Mouse (Mus musculus): Measurements from ENCODE around the gene Lcn10. TPM values are rescaled to one million over a fixed set of nuclear protein-coding genes. Genes with fewer than 3 reads are reported as not detected.
"Not testable (repeated sequence)": the region's sequence is repeated elsewhere in the genome, so short reads cannot be mapped to it uniquely, and the experiment has no call there.

The Lcn10 gene
- polyA plus RNA-seq, 1 experiment = not detected

DNA sequence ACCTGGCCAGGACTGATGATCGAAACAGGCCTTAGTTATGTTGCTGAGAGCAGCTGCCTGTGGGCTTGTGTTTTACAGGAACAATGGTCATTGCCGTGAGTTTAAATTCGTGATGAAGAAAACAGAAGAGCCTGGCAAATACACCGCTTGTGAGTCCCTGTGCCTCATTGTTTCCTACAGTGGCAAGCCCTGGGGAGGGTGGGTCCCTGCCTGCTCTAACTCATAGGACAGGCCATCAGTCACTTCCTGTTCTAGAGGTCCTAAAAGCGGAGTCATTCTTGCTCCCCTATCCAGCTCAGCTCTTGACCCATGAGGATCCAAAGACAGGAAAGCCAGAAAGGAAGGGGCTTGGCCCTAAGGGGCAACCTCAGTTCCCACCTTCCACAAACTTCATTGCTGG, 18.5 kb downstream of the Lcn10 start:
- H3K27me3 ChIP-seq (ENCODE audit: control insufficient read depth) = no peaks in the 10 kb centered on the region; the same call in 1 of the 2 replicates
- no peaks in the 10 kb centered on the region for H3K9me3 ChIP-seq (ENCODE audit: control insufficient read depth, low read length)
- H3K4me3 ChIP-seq (replicated peaks) = no peak overlapping the region
- TF ChIP-seq GATA1 (IDR thresholded peaks at IDR 0.05; ENCODE audit: low read length) = no peak
- TF ChIP-seq TAL1 (IDR thresholded peaks at IDR 0.05; ENCODE audit: low read length) = no peak
- no peaks in the 10 kb centered on the region for H3K4me1 ChIP-seq (ENCODE audit: control insufficient read depth)
- no peaks in the 10 kb centered on the region for H3K36me3 ChIP-seq (ENCODE audit: control insufficient read depth)

DNA sequence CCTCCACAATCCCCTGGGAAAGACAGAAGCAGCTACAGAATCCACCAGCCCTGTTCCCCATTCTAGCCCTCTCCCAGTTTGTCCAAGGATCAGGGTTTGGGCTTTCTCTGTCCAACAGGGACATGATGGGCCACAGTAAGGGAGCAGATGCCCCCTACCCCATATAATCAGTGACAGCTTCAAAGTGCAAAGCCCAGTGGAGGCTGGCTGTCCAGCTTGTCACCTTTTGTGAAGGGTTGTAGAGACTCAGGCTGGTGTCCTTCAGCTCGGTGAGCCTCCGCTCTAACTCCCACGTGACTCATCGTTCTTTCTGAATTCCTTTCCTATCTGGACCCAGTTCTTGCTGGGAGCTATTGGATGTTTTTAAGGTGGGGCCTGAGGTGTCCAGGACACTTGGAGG, 21.2 kb downstream of the Lcn10 start:
- peaks cover 9% of the 10 kb centered on the region for H3K4me1 ChIP-seq (ENCODE audit: control insufficient read depth)
- peaks cover 16% of the 10 kb centered on the region for H3K27me3 ChIP-seq (ENCODE audit: control insufficient read depth)
- H3K36me3 ChIP-seq (ENCODE audit: control insufficient read depth) = no peaks in the 10 kb centered on the region
- H3K9me3 ChIP-seq (ENCODE audit: control insufficient read depth, low read length) = no peaks in the 10 kb centered on the region
- TF ChIP-seq TAL1 (IDR thresholded peaks at IDR 0.05; ENCODE audit: low read length) (no peak), GATA1 (IDR thresholded peaks at IDR 0.05; ENCODE audit: low read length) (no peak)
- no peak overlapping the region for H3K4me3 ChIP-seq (replicated peaks)

DNA sequence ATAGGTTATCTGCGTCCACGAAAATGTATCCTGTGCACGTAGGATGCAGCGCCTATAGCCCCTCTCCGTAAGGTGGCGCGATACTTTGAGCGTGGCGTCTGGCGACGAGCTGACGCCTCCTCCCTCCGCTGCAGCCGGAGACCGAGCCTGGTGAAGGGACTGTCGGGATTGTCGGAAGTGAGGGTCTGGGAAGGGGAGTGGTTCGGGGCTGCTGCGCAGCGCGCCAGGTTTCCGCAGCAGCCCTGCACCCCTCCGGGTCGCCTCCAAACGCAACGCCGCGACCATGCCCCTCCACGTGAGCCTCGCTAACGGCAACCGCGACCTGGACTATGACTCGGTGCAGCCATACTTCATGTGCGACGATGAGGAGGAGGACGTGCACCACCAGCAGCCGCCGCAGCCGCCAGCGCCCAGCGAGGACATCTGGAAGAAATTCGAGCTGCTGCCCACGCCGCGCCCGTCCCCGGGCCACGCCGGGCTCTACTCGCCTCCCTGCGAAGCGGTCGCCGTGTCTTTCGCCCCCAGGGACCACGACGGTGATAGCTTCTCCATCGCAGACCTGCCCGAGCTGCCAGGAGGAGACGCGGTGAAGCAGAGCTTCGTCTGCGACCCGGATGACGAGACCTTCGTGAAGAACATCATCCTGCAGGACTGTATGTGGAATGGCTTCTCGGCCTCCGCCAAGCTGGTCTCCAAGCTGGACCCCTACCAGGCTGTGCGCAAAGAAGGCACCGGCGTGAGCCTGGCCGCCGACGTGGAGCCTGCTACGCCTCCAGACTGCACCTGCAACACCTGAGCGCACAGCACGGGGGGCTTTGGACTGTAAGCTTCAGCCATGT, 24.3 kb downstream of the Lcn10 start, which contains the start of gene Bmyc:
Gene Bmyc, plus strand, starts transcription at position 97 of the 839 bp plus-strand sequence.
- Histone ChIP-seq H3K36me3 (ENCODE audit: control insufficient read depth) (no peaks in the 10 kb centered on the region), H3K4me3 (replicated peaks) (peak within 1 kb of the TSS; percentile 62), H3K27me3 (ENCODE audit: control insufficient read depth) (peaks cover 16% of the 10 kb centered on the region), H3K4me1 (ENCODE audit: control insufficient read depth) (peaks cover 9% of the 10 kb centered on the region), H3K9me3 (ENCODE audit: control insufficient read depth, low read length) (no peaks in the 10 kb centered on the region)
- TF ChIP-seq TAL1 (IDR thresholded peaks at IDR 0.05; ENCODE audit: low read length) (no peak), GATA1 (IDR thresholded peaks at IDR 0.05; ENCODE audit: low read length) (no peak)

DNA sequence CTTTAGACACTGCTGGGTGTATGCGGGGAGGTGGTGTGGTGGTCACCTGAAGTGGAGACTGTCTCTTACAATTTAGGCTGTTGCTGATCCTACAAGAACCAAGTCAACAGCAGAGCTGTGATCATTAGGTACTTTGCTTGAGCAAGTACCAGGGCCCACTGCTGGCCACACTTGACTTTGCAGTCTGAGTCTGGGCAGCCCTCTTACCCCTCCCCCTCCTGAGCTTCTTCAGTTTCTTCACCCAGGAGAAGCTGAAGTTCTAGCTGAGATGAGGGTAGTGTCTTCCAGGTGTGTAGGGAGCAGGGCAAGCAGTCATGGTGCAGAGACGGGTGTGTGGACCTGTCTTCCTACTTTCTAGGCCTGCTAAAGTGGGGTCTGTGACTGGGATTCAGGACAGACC, 25.6 kb downstream of the Lcn10 start:
- peaks cover 16% of the 10 kb centered on the region for H3K27me3 ChIP-seq (ENCODE audit: control insufficient read depth)
- H3K36me3 ChIP-seq (ENCODE audit: control insufficient read depth) = no peaks in the 10 kb centered on the region
- peaks cover 9% of the 10 kb centered on the region for H3K4me1 ChIP-seq (ENCODE audit: control insufficient read depth)
- no peaks in the 10 kb centered on the region for H3K9me3 ChIP-seq (ENCODE audit: control insufficient read depth, low read length)
- no peak overlapping the region for H3K4me3 ChIP-seq (replicated peaks)
- no peak for TF ChIP-seq GATA1 (IDR thresholded peaks at IDR 0.05; ENCODE audit: low read length)
- TF ChIP-seq TAL1 (IDR thresholded peaks at IDR 0.05; ENCODE audit: low read length) = no peak

DNA sequence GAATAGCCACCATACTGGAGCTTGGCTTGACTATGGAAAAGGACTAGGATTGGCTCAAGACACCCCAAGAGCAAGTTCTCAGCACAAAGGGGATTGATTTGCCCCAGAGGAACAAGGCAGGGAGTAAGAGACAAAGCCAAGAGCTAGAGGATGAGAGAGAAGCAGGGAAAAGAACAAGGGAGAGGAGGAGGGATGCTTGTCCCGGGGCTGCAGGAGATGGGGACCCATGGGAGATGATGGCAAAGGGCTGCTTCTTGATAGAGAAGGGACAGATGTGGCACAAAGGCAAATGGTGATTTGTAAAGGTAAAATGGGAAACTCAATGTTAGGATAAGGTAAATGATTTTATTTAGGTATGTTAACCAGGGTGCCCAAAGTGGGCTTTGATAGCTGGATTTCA, 26.5 kb downstream of the Lcn10 start:
- H3K36me3 ChIP-seq (ENCODE audit: control insufficient read depth); H3K4me1 ChIP-seq (ENCODE audit: control insufficient read depth): not testable (repeated sequence)
- H3K27me3 ChIP-seq (ENCODE audit: control insufficient read depth) = peaks cover 16% of the 10 kb centered on the region

DNA sequence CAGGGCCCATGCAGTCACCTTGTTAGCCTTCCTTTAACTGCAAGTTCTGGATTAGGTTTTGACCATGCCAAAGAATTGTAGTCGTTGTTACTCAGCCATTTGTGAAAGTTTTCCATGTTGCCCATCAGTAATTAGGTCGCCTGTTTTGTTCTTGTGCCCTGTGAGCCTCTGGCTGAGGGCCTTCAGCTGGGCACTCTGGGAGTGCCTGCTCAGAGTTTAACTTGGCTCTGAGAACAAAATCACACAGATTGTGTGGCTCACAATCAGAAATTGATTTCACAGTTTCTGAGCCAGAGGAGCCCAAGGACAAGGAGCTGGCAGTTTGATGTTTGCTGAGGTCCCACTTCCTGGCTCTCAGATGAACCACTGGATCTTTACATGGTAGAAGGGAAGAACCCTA, 27.3 kb downstream of the Lcn10 start:
- not testable (repeated sequence) for H3K36me3 ChIP-seq (ENCODE audit: control insufficient read depth); H3K9me3 ChIP-seq (ENCODE audit: control insufficient read depth, low read length); H3K4me3 ChIP-seq (replicated peaks); H3K4me1 ChIP-seq (ENCODE audit: control insufficient read depth)
- peaks cover 16% of the 10 kb centered on the region for H3K27me3 ChIP-seq (ENCODE audit: control insufficient read depth)

More for the DNA sequence above, 26.5 kb downstream of the Lcn10 start:
- H3K9me3 ChIP-seq (ENCODE audit: control insufficient read depth, low read length); H3K4me3 ChIP-seq (replicated peaks): not testable (repeated sequence)

DNA sequence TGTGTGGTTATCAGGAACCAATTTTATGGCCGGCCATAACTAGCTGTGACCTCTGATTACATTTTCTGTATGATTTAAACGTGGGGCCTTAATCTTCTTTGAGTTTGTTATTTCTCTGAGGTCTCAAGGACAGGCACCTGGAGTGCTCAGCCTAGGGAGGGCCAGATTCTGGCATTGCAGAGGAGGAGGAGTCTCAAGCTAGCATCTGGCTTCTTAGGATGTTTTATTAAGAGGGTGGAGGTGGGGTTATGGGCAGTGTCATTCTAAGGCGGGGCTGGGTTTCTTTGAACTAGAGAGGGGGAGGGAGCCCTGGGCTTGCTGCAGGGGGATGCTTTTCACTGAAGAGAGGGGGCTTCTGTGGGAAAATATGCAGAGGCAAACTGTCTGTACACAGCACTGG, 29.1 kb downstream of the Lcn10 start:
- peaks cover 10% of the 10 kb centered on the region for H3K27me3 ChIP-seq (ENCODE audit: control insufficient read depth)
- H3K4me1 ChIP-seq (ENCODE audit: control insufficient read depth); H3K36me3 ChIP-seq (ENCODE audit: control insufficient read depth); H3K9me3 ChIP-seq (ENCODE audit: control insufficient read depth, low read length); H3K4me3 ChIP-seq (replicated peaks): not testable (repeated sequence)

DNA sequence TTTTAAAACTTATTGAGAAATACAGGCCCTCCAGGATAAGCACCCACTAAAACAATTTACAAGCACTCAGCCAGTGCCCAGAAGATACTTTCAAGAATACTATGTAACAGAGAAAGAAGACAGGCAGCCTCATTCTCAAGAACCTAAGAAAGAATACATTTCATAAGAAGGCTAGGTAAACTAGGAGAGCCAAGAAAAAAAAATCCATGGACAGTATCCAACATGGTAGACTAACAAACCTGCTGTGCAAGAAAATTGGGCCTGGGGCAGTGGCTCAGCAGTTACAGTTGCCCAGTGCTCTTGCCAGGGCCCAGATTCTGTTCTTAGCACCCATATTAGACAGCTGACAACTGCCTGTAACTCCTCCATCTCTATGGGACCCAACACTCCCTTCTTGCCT, 34.7 kb downstream of the Lcn10 start:
- no peak overlapping the region for H3K4me3 ChIP-seq (replicated peaks)
- no peaks in the 10 kb centered on the region for H3K27me3 ChIP-seq (ENCODE audit: control insufficient read depth)
- no peak for TF ChIP-seq TAL1 (IDR thresholded peaks at IDR 0.05; ENCODE audit: low read length)
- no peak for TF ChIP-seq GATA1 (IDR thresholded peaks at IDR 0.05; ENCODE audit: low read length)
- no peaks in the 10 kb centered on the region for H3K36me3 ChIP-seq (ENCODE audit: control insufficient read depth)
- no peaks in the 10 kb centered on the region; the same call in 1 of the 2 replicates for H3K9me3 ChIP-seq (ENCODE audit: control insufficient read depth, low read length)
- H3K4me1 ChIP-seq (ENCODE audit: control insufficient read depth) = no peaks in the 10 kb centered on the region

DNA sequence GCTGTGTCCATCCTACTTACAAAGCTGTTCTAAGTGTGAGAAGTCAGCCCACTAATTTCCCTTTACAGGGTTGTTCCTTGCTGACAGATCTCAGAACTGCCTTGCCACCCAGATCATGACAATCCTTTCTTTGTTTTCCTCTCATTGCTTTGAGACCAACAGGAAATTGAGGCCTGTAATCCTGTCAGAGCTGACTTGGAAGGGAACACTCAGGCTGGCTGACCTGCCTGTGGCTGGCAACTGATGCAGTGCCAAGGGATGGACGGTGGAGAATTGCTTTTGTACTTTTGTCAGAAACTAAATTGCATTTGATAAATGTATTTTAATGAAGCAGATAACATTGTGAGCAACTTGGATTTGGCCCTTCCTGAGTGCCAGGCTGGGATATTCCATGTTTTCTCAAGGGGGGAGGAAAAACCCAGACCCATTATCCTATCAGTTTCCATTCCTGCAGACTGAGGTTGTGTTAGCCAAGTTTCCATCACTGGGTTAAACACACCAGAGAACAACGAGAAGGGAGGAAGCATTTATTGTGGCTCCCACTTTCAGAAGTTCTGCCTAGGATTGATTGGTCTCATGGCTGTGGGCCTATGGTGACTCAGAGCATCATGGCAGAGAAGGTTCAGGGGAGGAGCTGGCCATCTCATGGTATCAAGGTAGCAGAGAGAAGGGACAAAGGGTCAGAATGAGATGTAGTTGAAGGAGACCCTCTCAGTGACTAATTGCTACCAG, 50.8 kb downstream of the Lcn10 start:
- H3K4me3 ChIP-seq (replicated peaks) = no peak overlapping the region
- H3K9me3 ChIP-seq (ENCODE audit: control insufficient read depth, low read length) = peaks cover 3% of the 10 kb centered on the region; the same call in 1 of the 2 replicates
- H3K4me1 ChIP-seq (ENCODE audit: control insufficient read depth) = no peaks in the 10 kb centered on the region
- TF ChIP-seq TAL1 (IDR thresholded peaks at IDR 0.05; ENCODE audit: low read length) (no peak), GATA1 (IDR thresholded peaks at IDR 0.05; ENCODE audit: low read length) (no peak)
- no peaks in the 10 kb centered on the region for H3K36me3 ChIP-seq (ENCODE audit: control insufficient read depth)
- no peaks in the 10 kb centered on the region for H3K27me3 ChIP-seq (ENCODE audit: control insufficient read depth)

Other genes starting within 250 kb of the Lcn10 start
- gene Clic3, start 225.9 kb upstream of the Lcn10 start, polyA plus RNA-seq (2012) = not detected in 2 replicates
- gene Paxx, start 221.6 kb upstream of the Lcn10 start, polyA plus RNA-seq (2012) = 1.0 and 1.1 TPM in 2 replicates
- not detected in 2 replicates for gene Ptgds, start 212.7 kb upstream of the Lcn10 start, polyA plus RNA-seq (2012)
- gene Lcn12, start 188.8 kb upstream of the Lcn10 start, polyA plus RNA-seq (2012) = not detected in 2 replicates
- 3.9 and 4.7 TPM in 2 replicates for gene Fbxw5, start 182.0 kb upstream of the Lcn10 start, polyA plus RNA-seq (2012)
- not detected in 2 replicates for gene C8g, start 181.0 kb upstream of the Lcn10 start, polyA plus RNA-seq (2012)
- 0.84 and 0.95 TPM in 2 replicates for gene Traf2, start 135.8 kb upstream of the Lcn10 start, polyA plus RNA-seq (2012)
- 168 and 190 TPM in 2 replicates for gene Edf1, start 124.9 kb upstream of the Lcn10 start, polyA plus RNA-seq (2012)
- 0.09 and 0.38 TPM in 2 replicates for gene Mamdc4, start 107.9 kb upstream of the Lcn10 start, polyA plus RNA-seq (2012)
- gene Phpt1, start 107.5 kb upstream of the Lcn10 start, polyA plus RNA-seq (2012) = 0.21 and 0.30 TPM in 2 replicates
- 0.01 TPM in 1 of 2 replicates, not detected in the other for gene Ajm1, start 101.0 kb upstream of the Lcn10 start, polyA plus RNA-seq (2012)
- gene Rabl6, start 74.2 kb upstream of the Lcn10 start, polyA plus RNA-seq (2012) = 4.6 and 6.1 TPM in 2 replicates
- not detected in 2 replicates for gene Ccdc183, start 65.0 kb upstream of the Lcn10 start, polyA plus RNA-seq (2012)
- 0.15 TPM in 1 of 2 replicates, not detected in the other for gene Tmem141, start 60.7 kb upstream of the Lcn10 start, polyA plus RNA-seq (2012)
- gene Fcna, start 54.7 kb upstream of the Lcn10 start, polyA plus RNA-seq (2012) = 0.80 and 0.94 TPM in 2 replicates
- not detected in 2 replicates for gene Lcn8, start 29.6 kb upstream of the Lcn10 start, polyA plus RNA-seq (2012)
- gene Lcn5, start 24.8 kb upstream of the Lcn10 start, polyA plus RNA-seq (2012) = not detected in 2 replicates
- not detected in 2 replicates for gene Lcn6, start 5.9 kb upstream of the Lcn10 start, polyA plus RNA-seq (2012)
- not detected in 2 replicates for gene Obp2a, start 17.3 kb downstream of the Lcn10 start, polyA plus RNA-seq (2012)
- gene Bmyc, start 24.0 kb downstream of the Lcn10 start, polyA plus RNA-seq (2012) = 0.37 and 0.53 TPM in 2 replicates
- not detected in 2 replicates for gene Obp2b, start 54.3 kb downstream of the Lcn10 start, polyA plus RNA-seq (2012)
- gene Lcn3, start 82.8 kb downstream of the Lcn10 start, polyA plus RNA-seq (2012) = not detected in 2 replicates
- not detected in 2 replicates for gene Lcn11, start 94.3 kb downstream of the Lcn10 start, polyA plus RNA-seq (2012)
- gene Gm13539, start 99.5 kb downstream of the Lcn10 start, polyA plus RNA-seq (2012) = not detected in 2 replicates
- gene Glt6d1, start 133.1 kb downstream of the Lcn10 start, polyA plus RNA-seq (2012) = not detected in 2 replicates
- gene Lcn9, start 140.4 kb downstream of the Lcn10 start, polyA plus RNA-seq (2012) = not detected in 2 replicates
- not detected in 2 replicates for gene Sohlh1, start 164.5 kb downstream of the Lcn10 start, polyA plus RNA-seq (2012)
- not detected in 2 replicates for gene Kcnt1, start 181.0 kb downstream of the Lcn10 start, polyA plus RNA-seq (2012)

Measured in erythroblast, embryonic 14.5 days (primary cell).